Mouse (Mus musculus): ENCODE results near the gene Fam13a. TPM values are rescaled to one million over a fixed set of nuclear protein-coding genes. Genes with fewer than 3 reads are reported as not detected.

Gene Fam13a
- polyA plus RNA-seq, 1 experiment from 2014 or later = 16.1 TPM

DNA sequence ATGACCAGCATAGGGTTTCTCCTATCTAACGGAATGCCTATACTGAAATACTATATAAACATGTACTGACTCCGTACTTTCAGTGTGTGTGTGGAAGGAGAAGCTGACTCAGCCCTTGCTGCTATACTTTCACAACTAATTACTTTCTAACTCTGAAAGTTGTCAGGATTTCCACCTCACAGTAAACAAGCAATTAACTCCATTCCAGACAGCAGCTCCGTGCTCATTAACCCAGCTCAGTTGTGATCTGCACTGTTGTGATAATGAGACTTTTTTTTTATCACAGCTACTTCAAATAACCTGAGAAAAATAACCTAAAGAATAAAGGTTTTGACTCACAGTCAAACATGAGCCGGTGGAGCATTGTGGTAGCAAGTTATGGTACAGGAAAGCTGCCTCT lies 129.4 kb downstream of the Fam13a start:
- Histone ChIP-seq H3K4me1 (ENCODE audit: control insufficient read depth, insufficient read depth, low read length) (no peaks in the 10 kb centered on the region), H3K9ac (ENCODE audit: low read depth, low read length) (no peak overlapping the region), H3K27me3 (replicated peaks; ENCODE audit: control insufficient read depth, insufficient read depth, low read length) (no peaks in the 10 kb centered on the region), H3K4me2 (ENCODE audit: low read depth, low read length) (no peak overlapping the region), H3K36me3 (ENCODE audit: control insufficient read depth, insufficient read depth, low read length) (no peaks in the 10 kb centered on the region), H3K9me3 (ENCODE audit: control insufficient read depth, low read length) (no peaks in the 10 kb centered on the region), H3K27ac (ENCODE audit: low read length) (no peak overlapping the region), H3K4me3 (ENCODE audit: low read length) (no peak overlapping the region)
- no peak for ATAC-seq
- WGBS = 78% methylated on average over 4 of the region's 4 CpGs

DNA sequence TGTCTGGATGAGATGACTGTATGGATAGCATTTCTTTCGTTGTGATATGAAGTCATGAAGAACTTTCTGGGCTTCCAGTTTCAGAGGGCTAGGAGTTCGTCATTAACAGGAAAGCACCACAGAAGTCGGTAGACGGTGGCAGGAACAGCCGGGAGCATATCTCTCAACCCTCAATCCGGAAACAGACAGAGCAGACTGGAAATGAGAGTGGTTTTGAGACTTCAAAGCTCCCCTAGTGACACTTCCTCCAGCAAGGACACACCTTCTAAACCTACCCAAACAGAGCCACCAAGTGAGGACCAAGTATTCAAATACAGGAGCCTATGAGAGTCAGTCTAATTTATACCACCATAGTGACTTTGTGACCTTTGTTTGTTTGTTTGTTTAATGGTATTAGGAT lies 131.0 kb downstream of the Fam13a start:
- Histone ChIP-seq H3K27me3 (replicated peaks; ENCODE audit: control insufficient read depth, insufficient read depth, low read length) (no peaks in the 10 kb centered on the region), H3K4me1 (ENCODE audit: control insufficient read depth, insufficient read depth, low read length) (no peaks in the 10 kb centered on the region), H3K36me3 (ENCODE audit: control insufficient read depth, insufficient read depth, low read length) (no peaks in the 10 kb centered on the region), H3K4me3 (ENCODE audit: low read length) (no peak overlapping the region), H3K4me2 (ENCODE audit: low read depth, low read length) (no peak overlapping the region), H3K27ac (ENCODE audit: low read length) (no peak overlapping the region), H3K9ac (ENCODE audit: low read depth, low read length) (no peak overlapping the region), H3K9me3 (ENCODE audit: control insufficient read depth, low read length) (no peaks in the 10 kb centered on the region)
- no peak for ATAC-seq
- WGBS = 84% methylated on average over 6 of the region's 6 CpGs

DNA sequence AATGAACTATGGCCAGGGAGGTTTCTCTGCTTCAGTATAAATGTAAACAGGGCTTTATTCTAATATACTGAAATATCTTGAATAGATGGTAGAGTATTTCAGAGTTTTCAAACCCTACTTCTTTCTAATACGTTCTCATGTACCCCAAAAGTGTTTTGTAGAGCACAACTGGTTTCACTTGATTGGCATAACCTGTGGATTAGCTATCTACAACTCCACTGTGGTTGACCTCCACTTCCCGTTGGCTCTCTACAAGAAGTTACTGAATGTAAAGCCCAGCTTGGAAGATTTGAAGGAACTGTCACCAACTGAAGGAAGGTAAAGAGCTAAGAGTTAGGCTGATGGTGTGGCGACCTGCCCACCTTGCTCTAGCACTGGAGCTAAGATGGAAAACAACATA lies 134.4 kb downstream of the Fam13a start:
- no peak overlapping the region for H3K4me3 ChIP-seq (ENCODE audit: low read length)
- H3K4me2 ChIP-seq (ENCODE audit: low read depth, low read length) = no peak overlapping the region
- no peaks in the 10 kb centered on the region for H3K9me3 ChIP-seq (ENCODE audit: control insufficient read depth, low read length)
- H3K9ac ChIP-seq (ENCODE audit: low read depth, low read length) = no peak overlapping the region
- no peaks in the 10 kb centered on the region for H3K27me3 ChIP-seq (replicated peaks; ENCODE audit: control insufficient read depth, insufficient read depth, low read length)
- H3K27ac ChIP-seq (ENCODE audit: low read length) = no peak overlapping the region
- ATAC-seq = no peak
- WGBS = 89% methylated on average over 3 of the region's 3 CpGs
- no peaks in the 10 kb centered on the region for H3K4me1 ChIP-seq (ENCODE audit: control insufficient read depth, insufficient read depth, low read length)
- no peaks in the 10 kb centered on the region for H3K36me3 ChIP-seq (ENCODE audit: control insufficient read depth, insufficient read depth, low read length)

DNA sequence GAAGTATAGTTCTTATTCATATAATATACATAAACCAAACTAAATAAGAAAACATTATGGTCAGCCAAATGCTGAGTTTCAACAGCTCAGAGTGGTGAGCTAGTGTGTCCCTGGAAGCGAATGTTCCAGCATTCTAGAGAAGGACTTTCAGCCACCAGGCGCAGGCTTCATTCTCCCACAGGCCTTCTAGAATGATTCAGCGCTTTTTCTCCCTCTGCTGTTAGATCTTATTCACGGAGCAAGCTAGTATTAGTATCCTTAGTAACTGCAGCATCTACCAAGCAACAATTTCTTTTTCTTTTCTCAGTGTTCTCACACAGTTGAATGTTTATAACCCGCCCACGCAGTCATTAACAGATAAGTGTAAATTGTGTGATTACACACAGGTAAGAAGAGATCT lies 142.1 kb downstream of the Fam13a start:
- H3K9ac ChIP-seq (ENCODE audit: low read depth, low read length) = no peak overlapping the region
- H3K9me3 ChIP-seq (ENCODE audit: control insufficient read depth, low read length) = no peaks in the 10 kb centered on the region
- H3K4me3 ChIP-seq (ENCODE audit: low read length) = no peak overlapping the region
- ATAC-seq = no peak
- no peaks in the 10 kb centered on the region for H3K4me1 ChIP-seq (ENCODE audit: control insufficient read depth, insufficient read depth, low read length)
- no peak overlapping the region for H3K27ac ChIP-seq (ENCODE audit: low read length)
- 83% methylated on average over 6 of the region's 6 CpGs for WGBS
- 0 out of 2 replicates have a peak, but pooled peaks cover 4% of the 10 kb centered on the region for H3K36me3 ChIP-seq (ENCODE audit: control insufficient read depth, insufficient read depth, low read length)
- H3K27me3 ChIP-seq (replicated peaks; ENCODE audit: control insufficient read depth, insufficient read depth, low read length) = no peaks in the 10 kb centered on the region
- H3K4me2 ChIP-seq (ENCODE audit: low read depth, low read length) = no peak overlapping the region

Other genes starting within 250 kb of the Fam13a start
- 13.4 and 13.8 TPM in 2 replicates for gene Herc3, start 193.1 kb downstream of the Fam13a start, polyA plus RNA-seq (2015; fragmentation: Nextera tagmentation; extraction: Ambion mirVana)
- gene Nap1l5, start 117.5 kb downstream of the Fam13a start, polyA plus RNA-seq (2015; fragmentation: Nextera tagmentation; extraction: Ambion mirVana) = 10.6 and 11.1 TPM in 2 replicates
- gene Tigd2, start 184.3 kb upstream of the Fam13a start, polyA plus RNA-seq (2015; fragmentation: Nextera tagmentation; extraction: Ambion mirVana) = 11.9 and 12.3 TPM in 2 replicates